Mouse (Mus musculus): Measurements from ENCODE around the gene Vmn1r226. TPM values are rescaled to one million over a fixed set of nuclear protein-coding genes. Genes with fewer than 3 reads are reported as not detected.

Vmn1r226 gene
- polyA plus RNA-seq (2014; fragmentation: Nextera tagmentation; extraction: Ambion mirVana) = not detected in 2 replicates

DNA sequence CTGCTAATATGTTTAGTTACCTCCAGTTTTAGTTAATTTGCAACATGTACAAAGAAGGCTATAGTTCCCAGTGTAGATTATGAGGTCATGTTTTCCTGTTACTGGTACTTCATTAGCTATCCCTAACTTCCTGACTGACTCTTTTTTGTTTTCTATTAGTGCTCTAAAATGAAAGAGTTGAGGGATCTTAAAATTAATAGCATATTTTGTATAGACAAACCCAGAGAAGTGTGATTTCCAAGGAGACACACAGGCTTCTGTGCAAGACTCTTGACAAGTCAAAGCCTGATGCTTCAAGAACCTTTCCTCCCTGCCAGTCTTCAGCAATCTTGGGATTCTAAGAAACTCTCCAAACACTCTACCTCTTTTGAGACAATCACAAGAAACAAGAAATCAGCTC, at the start of gene Vmn1r226:
TSS of gene Vmn1r226 (plus strand) at position 301 of the 400 bp plus-strand sequence.
- no peak within 1 kb of the TSS for H3K27ac ChIP-seq (replicated peaks; ENCODE audit: low read depth, low read length)
- no peak for ATAC-seq (ENCODE audit: low FRiP score, low TSS enrichment)
- no peak within 1 kb of the TSS for H3K4me3 ChIP-seq (replicated peaks; ENCODE audit: low read depth, low read length)
- H3K9me3 ChIP-seq (ENCODE audit: control insufficient read depth, low read length) = peaks cover 7% of the 10 kb centered on the region; the same call in 1 of the 2 replicates
- H3K36me3 ChIP-seq (ENCODE audit: control insufficient read depth, insufficient read depth, low read length) = no peaks in the 10 kb centered on the region
- DNase-seq = no peak
- H3K27me3 ChIP-seq (ENCODE audit: control insufficient read depth, insufficient read depth, low read length) = no peaks in the 10 kb centered on the region
- H3K9ac ChIP-seq (replicated peaks; ENCODE audit: low read length) = no peak within 1 kb of the TSS
- H3K4me1 ChIP-seq (ENCODE audit: control insufficient read depth, insufficient read depth, low read length) = no peaks in the 10 kb centered on the region
- H3K4me2 ChIP-seq (ENCODE audit: low read length) = no peak within 1 kb of the TSS

DNA sequence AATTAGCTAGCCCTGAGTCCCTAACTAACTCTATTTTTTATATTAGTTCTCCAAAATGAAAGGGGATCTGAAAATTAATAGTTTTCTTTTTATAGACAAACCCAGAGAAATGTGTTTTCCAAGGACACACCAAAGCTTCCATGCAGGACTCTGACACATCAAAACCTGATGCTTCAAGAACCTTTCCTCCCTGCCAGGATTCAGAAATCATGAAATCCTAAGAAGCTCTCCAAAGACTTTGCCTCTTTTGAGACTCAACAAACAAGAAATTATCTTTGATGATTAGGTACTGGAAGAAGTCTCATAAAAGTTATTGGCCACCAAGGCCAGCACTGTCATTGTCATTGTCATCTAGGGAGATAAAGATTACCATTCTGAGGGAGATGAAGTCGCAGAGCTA, 46.9 kb downstream of the Vmn1r226 start, which contains the start of gene Vmn1r227:
TSS of gene Vmn1r227 (plus strand) at position 301 of the 400 bp plus-strand sequence.
- Histone ChIP-seq H3K9me3 (ENCODE audit: control insufficient read depth, low read length) (peaks cover 17% of the 10 kb centered on the region; the same call in 1 of the 2 replicates), H3K9ac (replicated peaks; ENCODE audit: low read length) (no peak within 1 kb of the TSS), H3K36me3 (ENCODE audit: control insufficient read depth, insufficient read depth, low read length) (no peaks in the 10 kb centered on the region), H3K4me2 (ENCODE audit: low read length) (no peak within 1 kb of the TSS), H3K4me1 (ENCODE audit: control insufficient read depth, insufficient read depth, low read length) (no peaks in the 10 kb centered on the region), H3K4me3 (replicated peaks; ENCODE audit: low read depth, low read length) (no peak within 1 kb of the TSS), H3K27ac (replicated peaks; ENCODE audit: low read depth, low read length) (no peak within 1 kb of the TSS), H3K27me3 (ENCODE audit: control insufficient read depth, insufficient read depth, low read length) (no peaks in the 10 kb centered on the region)
- no peak for DNase-seq
- WGBS = 24% methylated on average over 1 of the region's 1 CpGs
- no peak for ATAC-seq (ENCODE audit: low FRiP score, low TSS enrichment)

Other genes with a start within 250 kb of the Vmn1r226 start
- not detected in 2 replicates for gene Vmn2r108, start 201.5 kb upstream of the Vmn1r226 start, polyA plus RNA-seq (2014; fragmentation: Nextera tagmentation; extraction: Ambion mirVana)
- not detected in 2 replicates for gene Vmn1r225, start 184.7 kb upstream of the Vmn1r226 start, polyA plus RNA-seq (2014; fragmentation: Nextera tagmentation; extraction: Ambion mirVana)
- gene Vmn2r109, start 118.1 kb upstream of the Vmn1r226 start, polyA plus RNA-seq (2014; fragmentation: Nextera tagmentation; extraction: Ambion mirVana) = not detected in 2 replicates
- gene Vmn2r110, start 86.4 kb upstream of the Vmn1r226 start, polyA plus RNA-seq (2014; fragmentation: Nextera tagmentation; extraction: Ambion mirVana) = not detected in 2 replicates
- not detected in 2 replicates for gene Fpr-rs3, start 58.0 kb upstream of the Vmn1r226 start, polyA plus RNA-seq (2014; fragmentation: Nextera tagmentation; extraction: Ambion mirVana)
- not detected in 2 replicates for gene Vmn1r227, start 47.0 kb downstream of the Vmn1r226 start, polyA plus RNA-seq (2014; fragmentation: Nextera tagmentation; extraction: Ambion mirVana)
- gene Vmn1r228, start 103.3 kb downstream of the Vmn1r226 start, polyA plus RNA-seq (2014; fragmentation: Nextera tagmentation; extraction: Ambion mirVana) = not detected in 2 replicates
- 0.03 TPM in 1 of 2 replicates, not detected in the other for gene Vmn1r229, start 128.7 kb downstream of the Vmn1r226 start, polyA plus RNA-seq (2014; fragmentation: Nextera tagmentation; extraction: Ambion mirVana)
- not detected in 2 replicates for gene Vmn1r230, start 157.6 kb downstream of the Vmn1r226 start, polyA plus RNA-seq (2014; fragmentation: Nextera tagmentation; extraction: Ambion mirVana)
- gene Vmn1r231, start 222.2 kb downstream of the Vmn1r226 start, polyA plus RNA-seq (2014; fragmentation: Nextera tagmentation; extraction: Ambion mirVana) = not detected in 2 replicates
- not detected in 2 replicates for gene Vmn1r232, start 236.9 kb downstream of the Vmn1r226 start, polyA plus RNA-seq (2014; fragmentation: Nextera tagmentation; extraction: Ambion mirVana)

All from midbrain, embryonic 14.5 days (tissue).